Mouse (Mus musculus) midbrain, embryonic 15.5 days (tissue): ENCODE measurements around the gene Ccl9. TPM values are rescaled to one million over a fixed set of nuclear protein-coding genes. Genes with fewer than 3 reads are reported as not detected.

Experiments used
- polyA plus RNA-seq: library from polyadenylated mRNA; unstranded; fragments of >200 nt; fragmentation: Nextera tagmentation; extraction: Ambion mirVana; gene quantifications from 2 replicates; pipeline ENCODE4 v1.2.1, GENCODE M21; 2015

Gene Ccl9
- polyA plus RNA-seq, 1 experiment from 2014 or later = 1.6 TPM

Other genes starting within 250 kb of the Ccl9 start
- gene Rasl10b, start 169.5 kb downstream of the Ccl9 start, polyA plus RNA-seq = 43.2 and 45.6 TPM in 2 replicates
- 0.36 and 0.54 TPM in 2 replicates for gene Gas2l2, start 149.2 kb downstream of the Ccl9 start, polyA plus RNA-seq
- gene 1700020L24Rik, start 141.0 kb downstream of the Ccl9 start, polyA plus RNA-seq = 0.68 and 0.70 TPM in 2 replicates
- gene Mmp28, start 115.6 kb downstream of the Ccl9 start, polyA plus RNA-seq = 2.9 and 3.4 TPM in 2 replicates
- 12.2 and 12.6 TPM in 2 replicates for gene Taf15, start 105.5 kb downstream of the Ccl9 start, polyA plus RNA-seq
- gene Heatr9, start 56.5 kb downstream of the Ccl9 start, polyA plus RNA-seq = not detected in 2 replicates
- gene Ccl5, start 48.1 kb downstream of the Ccl9 start, polyA plus RNA-seq = 0.89 TPM in 1 of 2 replicates, not detected in the other
- gene Ccl6, start 14.5 kb upstream of the Ccl9 start, polyA plus RNA-seq = 2.1 and 3.5 TPM in 2 replicates
- gene Rpl9-ps1, start 67.0 kb upstream of the Ccl9 start, polyA plus RNA-seq = not detected in 2 replicates
- 1.3 and 1.6 TPM in 2 replicates for gene Ccl3, start 70.7 kb upstream of the Ccl9 start, polyA plus RNA-seq
- gene Ccl4, start 83.9 kb upstream of the Ccl9 start, polyA plus RNA-seq = 0.56 TPM in 1 of 2 replicates, not detected in the other
- 0.35 and 0.96 TPM in 2 replicates for gene Wfdc17, start 125.4 kb upstream of the Ccl9 start, polyA plus RNA-seq
- not detected in 2 replicates for gene Wfdc18, start 130.4 kb upstream of the Ccl9 start, polyA plus RNA-seq
- not detected in 2 replicates for gene Wfdc21, start 168.3 kb upstream of the Ccl9 start, polyA plus RNA-seq
- 41.0 and 42.3 TPM in 2 replicates for gene Heatr6, start 175.1 kb upstream of the Ccl9 start, polyA plus RNA-seq